Mouse (Mus musculus) v-Abl transformed pro-B cells (cell line): ENCODE measurements around the gene Tmem270.
"Not testable (repeated sequence)": the region's sequence is repeated elsewhere in the genome, so short reads cannot be mapped to it uniquely, and the experiment has no call there.

Experiments
- in situ Hi-C, 2 experiments: fragments of 400-800 bp; cut with MboI; formaldehyde crosslinking; loops; one replicate each; pipeline ENCODE4 v1.15.1; 2025; ENCODE audit not compliant: unreplicated experiment in 2 of 2

The Tmem270 gene

GRCm38 (mm10) chr5:134906633-134907032, at the start of gene Tmem270:
Tmem270 (minus strand) TSS chr5:134906733.
- in situ Hi-C loops: loop anchor here (10.0 to 25.0 kb wide), 3 partner anchors 381 to 719 kb away; partner anchors contain the start of genes Gtf2ird2 (in 1 of the 2) and Rcc1l (in 1 of the 2)

GRCm38 (mm10) chr5:134955491-134955890, 49.0 kb upstream of the Tmem270 start:
- in situ Hi-C loops: loop anchor here in 1 of 2 experiments (5.0 to 25.0 kb wide), 2 partner anchors 38 to 768 kb away; partner anchors contain the start of genes Cldn13, Gtf2ird2 and Rcc1l

- in situ Hi-C loops: loop anchor here in 1 of 2 experiments (25.0 kb wide), 1 partner anchor 764 kb away; the partner anchor contains the start of genes Gtf2ird2 and Rcc1l
Observed at GRCm38 (mm10) chr5:134951053-134951884, 44.7 kb upstream of the Tmem270 start.

GRCm38 (mm10) chr5:134948085-134948439, 41.5 kb upstream of the Tmem270 start:
- in situ Hi-C loops: no loop called here

- in situ Hi-C loops: no loop called here
Observed at GRCm38 (mm10) chr5:134947420-134948084, 41.0 kb upstream of the Tmem270 start.

- in situ Hi-C loops: no loop called here
Observed at GRCm38 (mm10) chr5:134946857-134947255, 40.3 kb upstream of the Tmem270 start, which contains the start of gene Cldn4. Cldn4 (minus strand) TSS chr5:134946934.

- in situ Hi-C loops: no loop called here
Observed at GRCm38 (mm10) chr5:134946063-134946856, 39.7 kb upstream of the Tmem270 start.

- in situ Hi-C loops: no loop called here
Observed at GRCm38 (mm10) chr5:134945266-134945959, 38.9 kb upstream of the Tmem270 start.

- in situ Hi-C loops: no loop called here
Observed at GRCm38 (mm10) chr5:134944179-134944578, 37.6 kb upstream of the Tmem270 start.

- in situ Hi-C loops: no loop called here
Observed at GRCm38 (mm10) chr5:134942740-134943139, 36.2 kb upstream of the Tmem270 start.

- in situ Hi-C loops: no loop called here
Observed at GRCm38 (mm10) chr5:134941472-134942209, 35.1 kb upstream of the Tmem270 start.

GRCm38 (mm10) chr5:134939554-134939953, 33.0 kb upstream of the Tmem270 start:
- in situ Hi-C loops: not testable (repeated sequence)

GRCm38 (mm10) chr5:134939069-134939468, 32.5 kb upstream of the Tmem270 start:
- in situ Hi-C loops: no loop called here

GRCm38 (mm10) chr5:134936626-134937185, 30.2 kb upstream of the Tmem270 start:
- in situ Hi-C loops: no loop called here

GRCm38 (mm10) chr5:134936051-134936450, 29.5 kb upstream of the Tmem270 start:
- in situ Hi-C loops: no loop called here

GRCm38 (mm10) chr5:134934666-134935065, 28.1 kb upstream of the Tmem270 start:
- in situ Hi-C loops: no loop called here

GRCm38 (mm10) chr5:134933686-134934085, 27.2 kb upstream of the Tmem270 start:
- in situ Hi-C loops: not testable (repeated sequence)

GRCm38 (mm10) chr5:134933281-134933680, 26.7 kb upstream of the Tmem270 start:
- in situ Hi-C loops: no loop called here

GRCm38 (mm10) chr5:134932903-134933276, 26.4 kb upstream of the Tmem270 start:
- in situ Hi-C loops: no loop called here
